Mouse (Mus musculus) MEL (cell line): Measurements from ENCODE around the gene Sf3b6. TPM values are rescaled to one million over a fixed set of nuclear protein-coding genes. Genes with fewer than 3 reads are reported as not detected.
A peak's percentile ranks its signal among the peaks of the same experiment; 100 is the strongest.

Source experiments
- DNase-seq: peaks from one replicate; pipeline ENCODE4 v3.0.0; 2011; ENCODE audit warnings: low read depth, low spot score
- H3K27ac ChIP-seq: 2 replicates; pipeline ENCODE4 v1.5.1; 2012; ENCODE audit warnings: low read depth, mild to moderate bottlenecking, control low read depth, low read length, moderate library complexity; ENCODE audit not compliant: control insufficient read depth
- H3K27me3 ChIP-seq, 2 experiments: fragments of 150-350 bp in 1 of 2; sonication (generic) in 1 of 2; 2 replicates each; pipeline ENCODE4 v1.6.1; 2012; ENCODE audit warnings: low read length in 2 of 2, mild to moderate bottlenecking in 2 of 2, improper control_type of control experiment in 1 of 2, moderate library complexity in 1 of 2; ENCODE audit not compliant: insufficient read depth in 2 of 2, control insufficient read depth in 1 of 2
- H3K36me3 ChIP-seq, 2 experiments: 2 replicates each; pipeline ENCODE4 v1.6.1; 2012 to 2014; ENCODE audit warnings: low read length in 2 of 2, improper control_type of control experiment in 1 of 2, inconsistent platforms in 1 of 2, mild to moderate bottlenecking in 1 of 2; ENCODE audit not compliant: insufficient read depth in 2 of 2, control insufficient read depth in 1 of 2
- H3K4me1 ChIP-seq, 2 experiments: fragments of 150-350 bp in 1 of 2; sonication (generic) in 1 of 2; 2 replicates each; pipeline ENCODE4 v1.6.1; 2012; ENCODE audit warnings: low read length in 2 of 2, improper control_type of control experiment in 1 of 2, mild to moderate bottlenecking in 1 of 2; ENCODE audit not compliant: insufficient read depth in 2 of 2, control insufficient read depth in 1 of 2
- H3K4me3 ChIP-seq, 2 experiments: fragments of 150-350 bp in 1 of 2; sonication (generic) in 1 of 2; 2 replicates each; pipeline ENCODE4 v1.5.1; 2012; ENCODE audit warnings: low read depth in 2 of 2, low read length in 2 of 2, mild to moderate bottlenecking in 2 of 2, moderate library complexity in 2 of 2, control low read depth in 1 of 2, improper control_type of control experiment in 1 of 2; ENCODE audit not compliant: control insufficient read depth in 1 of 2, insufficient read depth in 1 of 2
- H3K79me2 ChIP-seq: 2 replicates; pipeline ENCODE4 v1.6.1; 2012; ENCODE audit warnings: mild to moderate bottlenecking, low read length, moderate library complexity; ENCODE audit not compliant: control insufficient read depth, poor library complexity, insufficient read depth
- H3K9ac ChIP-seq: 2 replicates; pipeline ENCODE4 v1.6.1; 2012; ENCODE audit warnings: low read depth, mild to moderate bottlenecking, control low read depth, low read length, moderate library complexity; ENCODE audit not compliant: control insufficient read depth, poor library complexity, severe bottlenecking
- H3K9me3 ChIP-seq: fragments of 150-350 bp; sonication (generic); replicated peaks from 2 replicates; pipeline ENCODE4 v1.6.1; 2012; ENCODE audit warnings: mild to moderate bottlenecking, low read length, improper control_type of control experiment, moderate library complexity; ENCODE audit not compliant: insufficient read depth
- CHD1 ChIP-seq: IDR thresholded peaks from 2 replicates; pipeline ENCODE4 v1.6.1; 2012; ENCODE audit warnings: low read depth, mild to moderate bottlenecking, inconsistent platforms, low read length, improper control_type of control experiment
- CHD2 ChIP-seq: IDR thresholded peaks from 2 replicates; pipeline ENCODE4 v1.6.1; 2011; ENCODE audit warnings: low read length, improper control_type of control experiment
- CTCF ChIP-seq, 3 experiments: IDR thresholded peaks in 2 of 3; conservative IDR thresholded peaks in 1 of 3; 2 replicates each; pipeline ENCODE4 v1.5.1; 2011 to 2012; ENCODE audit warnings: low read length in 3 of 3, low read depth in 2 of 3, mild to moderate bottlenecking in 2 of 3, improper control_type of control experiment in 1 of 3, inconsistent platforms in 1 of 3, mixed read lengths in 1 of 3, moderate library complexity in 1 of 3; ENCODE audit not compliant: control insufficient read depth in 1 of 3, insufficient read depth in 1 of 3, poor library complexity in 1 of 3, severe bottlenecking in 1 of 3
- E2F4 ChIP-seq: IDR thresholded peaks from 2 replicates; pipeline ENCODE4 v1.6.1; 2011; ENCODE audit warnings: low read depth, low read length, improper control_type of control experiment, borderline replicate concordance
- EP300 ChIP-seq, 2 experiments: IDR thresholded peaks; 2 replicates each; pipeline ENCODE4 v1.6.1; 2011; ENCODE audit warnings: improper control_type of control experiment in 2 of 2, low read length in 2 of 2, low read depth in 1 of 2, mild to moderate bottlenecking in 1 of 2
- ETS1 ChIP-seq: IDR thresholded peaks from 2 replicates; pipeline ENCODE4 v1.6.1; 2012; ENCODE audit warnings: low read depth, mild to moderate bottlenecking, inconsistent platforms, low read length, improper control_type of control experiment, moderate library complexity
- GATA1 ChIP-seq: IDR thresholded peaks from 2 replicates; pipeline ENCODE4 v1.6.1; 2011; ENCODE audit warnings: low read depth, low read length, improper control_type of control experiment
- HCFC1 ChIP-seq: IDR thresholded peaks from 2 replicates; pipeline ENCODE4 v1.6.1; 2012; ENCODE audit warnings: low read depth, mild to moderate bottlenecking, inconsistent platforms, low read length, improper control_type of control experiment, moderate library complexity
- KAT2A ChIP-seq: conservative IDR thresholded peaks from 2 replicates; pipeline ENCODE4 v1.6.1; 2012; ENCODE audit warnings: low read depth, low read length, improper control_type of control experiment, inconsistent platforms
- MAFK ChIP-seq: IDR thresholded peaks from 2 replicates; pipeline ENCODE4 v1.6.1; 2011; ENCODE audit warnings: low read depth, mild to moderate bottlenecking, low read length, improper control_type of control experiment, borderline replicate concordance
- MAX ChIP-seq: IDR thresholded peaks from 2 replicates; pipeline ENCODE4 v1.6.1; 2011; ENCODE audit warnings: low read length, improper control_type of control experiment
- MXI1 ChIP-seq: IDR thresholded peaks from 2 replicates; pipeline ENCODE4 v1.6.1; 2011; ENCODE audit warnings: mild to moderate bottlenecking, low read depth, low read length, improper control_type of control experiment
- MYB ChIP-seq: IDR thresholded peaks from 2 replicates; pipeline ENCODE4 v1.6.1; 2011; ENCODE audit warnings: mild to moderate bottlenecking, low read depth, low read length, improper control_type of control experiment
- MYC ChIP-seq: IDR thresholded peaks from 2 replicates; pipeline ENCODE4 v1.6.1; 2011; ENCODE audit warnings: low read depth, mild to moderate bottlenecking, low read length, improper control_type of control experiment, moderate library complexity
- NELFE ChIP-seq: IDR thresholded peaks from 2 replicates; pipeline ENCODE4 v1.6.1; 2011; ENCODE audit warnings: low read depth, low read length, improper control_type of control experiment
- POLR2A ChIP-seq, 2 experiments: IDR thresholded peaks; 2 replicates each; pipeline ENCODE4 v1.6.1; 2011 to 2012; ENCODE audit warnings: low read length in 2 of 2, mild to moderate bottlenecking in 2 of 2, control low read depth in 1 of 2, improper control_type of control experiment in 1 of 2, low read depth in 1 of 2, moderate library complexity in 1 of 2; ENCODE audit not compliant: control insufficient read depth in 1 of 2, insufficient read depth in 1 of 2, poor library complexity in 1 of 2
- POLR2AphosphoS5 ChIP-seq: IDR thresholded peaks from 2 replicates; pipeline ENCODE4 v1.6.1; 2012; ENCODE audit warnings: low read depth, borderline replicate concordance, mild to moderate bottlenecking, inconsistent platforms, low read length, moderate library complexity, mixed read lengths
- RAD21 ChIP-seq: IDR thresholded peaks from 2 replicates; pipeline ENCODE4 v1.6.1; 2011; ENCODE audit warnings: mild to moderate bottlenecking, low read depth, low read length, improper control_type of control experiment
- RCOR1 ChIP-seq: IDR thresholded peaks from 2 replicates; pipeline ENCODE4 v1.6.1; 2012; ENCODE audit warnings: low read depth, mild to moderate bottlenecking, inconsistent platforms, low read length, improper control_type of control experiment
- SIN3A ChIP-seq: IDR thresholded peaks from 2 replicates; pipeline ENCODE4 v1.6.1; 2012; ENCODE audit warnings: low read length, improper control_type of control experiment, inconsistent platforms
- TAL1 ChIP-seq: IDR thresholded peaks from 2 replicates; pipeline ENCODE4 v1.6.1; 2012; ENCODE audit warnings: mild to moderate bottlenecking, inconsistent platforms, low read length, moderate library complexity, mixed read lengths
- TBP ChIP-seq: IDR thresholded peaks from 2 replicates; pipeline ENCODE4 v1.8.0; 2011; ENCODE audit warnings: low read depth, low read length, improper control_type of control experiment
- TCF12 ChIP-seq: IDR thresholded peaks from 2 replicates; pipeline ENCODE4 v1.6.1; 2014; ENCODE audit warnings: low read depth, mild to moderate bottlenecking, inconsistent platforms, low read length, improper control_type of control experiment, moderate library complexity
- USF1 ChIP-seq: IDR thresholded peaks from 2 replicates; pipeline ENCODE4 v1.6.1; 2014; ENCODE audit warnings: low read depth, mild to moderate bottlenecking, inconsistent platforms, low read length, improper control_type of control experiment, moderate library complexity
- USF2 ChIP-seq, 2 experiments: IDR thresholded peaks; 2 replicates each; pipeline ENCODE4 v1.6.1; 2011 to 2012; ENCODE audit warnings: improper control_type of control experiment in 2 of 2, low read length in 2 of 2, borderline replicate concordance in 1 of 2, inconsistent platforms in 1 of 2, low read depth in 1 of 2, mild to moderate bottlenecking in 1 of 2; ENCODE audit not compliant: insufficient read depth in 1 of 2
- ZC3H11A ChIP-seq: IDR thresholded peaks from 2 replicates; pipeline ENCODE4 v1.6.1; 2012; ENCODE audit warnings: low read depth, mild to moderate bottlenecking, inconsistent platforms, low read length, improper control_type of control experiment
- ZMIZ1 ChIP-seq: IDR thresholded peaks from 2 replicates; pipeline ENCODE4 v1.6.1; 2012; ENCODE audit warnings: low read depth, mild to moderate bottlenecking, inconsistent platforms, low read length, improper control_type of control experiment, moderate library complexity
- ZNF384 ChIP-seq: IDR thresholded peaks from 2 replicates; pipeline ENCODE4 v1.6.1; 2012; ENCODE audit warnings: low read depth, mild to moderate bottlenecking, inconsistent platforms, low read length, improper control_type of control experiment
- polyA plus RNA-seq, 2 experiments: library from polyadenylated mRNA; stranded (reverse) in 1 of 2; unstranded in 1 of 2; fragments of >175 nt in 1 of 2; fragments of >200 nt in 1 of 2; gene quantifications; 2 replicates each; pipeline versions ENCODE4 v1.2.1 to v1.2.4; 2012; ENCODE audit warnings: low replicate concordance in 2 of 2, low read depth in 1 of 2; ENCODE audit not compliant: insufficient read length in 2 of 2, insufficient read depth in 1 of 2, missing spikeins in 1 of 2
- total RNA-seq: library from RNA; depleted of rRNA; stranded (reverse); fragments of 300-350 nt; gene quantifications from 2 replicates; pipeline ENCODE4 v1.2.3, GENCODE M21; 2012

Gene Sf3b6
- total and polyA plus RNA-seq, 3 experiments = 163 to 186 TPM; not detected in 1

- Histone ChIP-seq H3K9ac (peak overlapping the region; percentile 84), H3K4me3 (peak overlapping the region; percentile 71 to 93), H3K79me2 (peaks cover 5% of the 10 kb centered on the region), H3K27me3 (no peaks in the 10 kb centered on the region), H3K27ac (peak overlapping the region; percentile 92), H3K9me3 (no peaks in the 10 kb centered on the region), H3K4me1 (peaks cover 16 to 34% of the 10 kb centered on the region in 2 experiments), H3K36me3 (peaks cover 3 to 24% of the 10 kb centered on the region in 2 experiments; a peak in 3 of 4 replicates)
- DNase-seq = peak; percentile 93
- 0 out of 2 replicates have a peak, but pooled peaks have one; percentile 64 for TF ChIP-seq POLR2AphosphoS5
- TF ChIP-seq NELFE = peak; percentile 43; the same call in 1 of the 2 replicates
- peak; percentile 93 for TF ChIP-seq ETS1
- no peak for TF ChIP-seq MAX
- peak; percentile 94 for TF ChIP-seq SIN3A
- no peak for TF ChIP-seq USF1
- TF ChIP-seq HCFC1 = peak; percentile 51; the same call in 1 of the 2 replicates
- TF ChIP-seq CTCF (IDR thresholded peaks at IDR 0.05 in 2 of 3, conservative IDR thresholded peaks at IDR 0.05 in 1 of 3; ENCODE audit: control insufficient read depth in 1 of 3, insufficient read depth in 1 of 3, low read depth in 2 of 3, low read length in 3 of 3, poor library complexity in 1 of 3, severe bottlenecking in 1 of 3) = no peak
- peak; percentile 99 for TF ChIP-seq TCF12
- peak; percentile 65 for TF ChIP-seq ZNF384
- peak; percentile 97 to 98 for TF ChIP-seq EP300 (IDR thresholded peaks at IDR 0.05; ENCODE audit: low read depth in 1 of 2, low read length in 2 of 2)
- TF ChIP-seq KAT2A = no peak
- TF ChIP-seq TBP = peak; percentile 70; the same call in 1 of the 2 replicates
- TF ChIP-seq ZMIZ1 = peak; percentile 76
- TF ChIP-seq MYC = peak; percentile 77
- TF ChIP-seq MXI1 = peak; percentile 76; the same call in 1 of the 2 replicates
- TF ChIP-seq POLR2A (IDR thresholded peaks at IDR 0.05; ENCODE audit: control insufficient read depth in 1 of 2, insufficient read depth in 1 of 2, low read depth in 1 of 2, low read length in 2 of 2, poor library complexity in 1 of 2) = peak in 1 of 2 experiments; percentile 60; a peak in 2 of 4 replicates
- TF ChIP-seq TAL1 = peak; percentile 99
- no peak; the same call in 1 of the 2 replicates for TF ChIP-seq CHD2
- TF ChIP-seq GATA1 = peak; percentile 99
- TF ChIP-seq MYB = peak; percentile 97
- 0 out of 2 replicates have a peak, but pooled peaks have one; percentile 20 for TF ChIP-seq MAFK
Observed at GRCm38 (mm10) chr12:4872983-4873477, 55.7 kb downstream of the Sf3b6 start.

- H3K36me3 ChIP-seq = peaks cover 1 to 24% of the 10 kb centered on the region in 2 experiments; a peak in 3 of 4 replicates
- H3K9ac ChIP-seq = peak overlapping the region; percentile 84
- H3K4me3 ChIP-seq = peak overlapping the region; percentile 71 to 93
- H3K27me3 ChIP-seq = no peaks in the 10 kb centered on the region
- H3K27ac ChIP-seq = peak overlapping the region; percentile 92
- TF ChIP-seq SIN3A = no peak
- no peak for TF ChIP-seq MYC
- TF ChIP-seq MAFK = peak; percentile 6; the same call in 1 of the 2 replicates
- TF ChIP-seq USF2 (IDR thresholded peaks at IDR 0.05; ENCODE audit: borderline replicate concordance in 1 of 2, insufficient read depth in 1 of 2, low read depth in 1 of 2, low read length in 2 of 2) = no peak
- TF ChIP-seq CHD1 = peak; percentile 87; the same call in 1 of the 2 replicates
- TF ChIP-seq ZC3H11A = no peak
- TF ChIP-seq RAD21 = no peak
- no peak for TF ChIP-seq E2F4
- TF ChIP-seq POLR2A (IDR thresholded peaks at IDR 0.05; ENCODE audit: control insufficient read depth in 1 of 2, insufficient read depth in 1 of 2, low read depth in 1 of 2, low read length in 2 of 2, poor library complexity in 1 of 2) = no peak
- no peak for TF ChIP-seq RCOR1
- no peaks in the 10 kb centered on the region for H3K9me3 ChIP-seq
- peaks cover 16 to 34% of the 10 kb centered on the region in 2 experiments for H3K4me1 ChIP-seq
- DNase-seq = no peak
- H3K79me2 ChIP-seq = peaks cover 5% of the 10 kb centered on the region
Observed at GRCm38 (mm10) chr12:4873531-4873930, 56.2 kb downstream of the Sf3b6 start.
